In the genomic region with DNA sequence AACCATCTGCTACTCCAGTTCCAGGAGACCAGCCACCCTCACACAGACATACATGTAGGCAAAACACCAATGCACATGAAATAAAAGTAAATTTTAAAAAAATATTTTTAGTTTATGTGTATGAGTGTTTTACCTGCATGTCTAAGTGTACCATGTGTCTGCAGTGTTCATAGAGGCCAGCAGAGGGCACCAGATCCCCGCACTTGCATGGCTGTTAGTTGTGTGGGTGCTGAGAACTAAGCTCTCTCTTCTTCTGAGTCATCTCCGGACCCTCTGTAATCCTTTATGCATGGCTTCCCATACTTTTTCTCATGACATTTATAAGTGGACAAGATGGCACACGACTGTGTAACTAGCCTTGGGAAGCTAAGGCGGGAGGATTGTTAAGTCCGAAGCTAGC, we compare ENCODE assay signal across 16 mouse cellular contexts.
DNase-seq lines count a peak whose midpoint lies in the region; ATAC-seq and TF ChIP-seq lines count a peak whose summit lies in the region.
"Had no signal": no experiment of that assay in that cellular context is flagged by ENCODE, and none has a peak within 500 bp of the region (broad histone marks: within the 10 kb centered on the region; RNA-seq: fewer than 3 reads in every experiment).

No protein-coding gene starts in this region.

- H3K4me3 ChIP-seq in liver, embryonic 14.5 days (ENCODE audit: insufficient read depth in 1 of 2, low read depth in 2 of 2, low read length in 2 of 2): no peak overlapping the region
- H3K4me3 ChIP-seq in liver, embryonic 11.5 days (ENCODE audit: low read depth, low read length): no peak overlapping the region
- no peak overlapping the region for H3K4me3 ChIP-seq in ES-Bruce4 (ENCODE audit: low read depth, low read length)
- no peak overlapping the region for H3K4me3 ChIP-seq in neural tube, embryonic 15.5 days (replicated peaks)
- H3K4me3 ChIP-seq: embryonic facial prominence, embryonic 10.5 days; heart, embryonic 12.5 days; liver, embryonic 13.5 days; megakaryocyte, embryonic 14.5 days; myocyte had no signal

- H3K27me3 ChIP-seq in liver, embryonic 14.5 days (ENCODE audit: control insufficient read depth, insufficient read depth, low read length): no peaks in the 10 kb centered on the region
- H3K27me3 ChIP-seq in liver, embryonic 11.5 days (replicated peaks; ENCODE audit: control insufficient read depth, insufficient read depth, low read length): 0 out of 2 replicates have a peak, but pooled peaks cover 3% of the 10 kb centered on the region
- no peaks in the 10 kb centered on the region for H3K27me3 ChIP-seq in ES-Bruce4 (ENCODE audit: control insufficient read depth, insufficient read depth, low read length, poor library complexity, severe bottlenecking)
- H3K27me3 ChIP-seq in neural tube, embryonic 15.5 days (replicated peaks): no peaks in the 10 kb centered on the region; the same call in 1 of the 2 replicates

- H3K36me3 ChIP-seq in liver, embryonic 14.5 days (replicated peaks; ENCODE audit: control insufficient read depth, insufficient read depth, low read depth): no peaks in the 10 kb centered on the region
- no peaks in the 10 kb centered on the region for H3K36me3 ChIP-seq in liver, embryonic 11.5 days (ENCODE audit: control insufficient read depth, insufficient read depth, low read length)
- no peaks in the 10 kb centered on the region for H3K36me3 ChIP-seq in ES-Bruce4 (ENCODE audit: control insufficient read depth, insufficient read depth, low read length, poor library complexity, severe bottlenecking)
- no peaks in the 10 kb centered on the region for H3K36me3 ChIP-seq in neural tube, embryonic 15.5 days
- H3K36me3 ChIP-seq: embryonic facial prominence, embryonic 10.5 days; heart, embryonic 12.5 days; liver, embryonic 13.5 days had no signal

- H3K9me3 ChIP-seq in liver, embryonic 14.5 days (ENCODE audit: control insufficient read depth, low read length): peaks cover 2% of the 10 kb centered on the region; the same call in 1 of the 2 replicates
- peaks cover 4% of the 10 kb centered on the region for H3K9me3 ChIP-seq in liver, embryonic 11.5 days (ENCODE audit: control insufficient read depth, low read length)
- H3K9me3 ChIP-seq in ES-Bruce4 (replicated peaks; ENCODE audit: control insufficient read depth, insufficient read depth, low read length, poor library complexity, severe bottlenecking): no peaks in the 10 kb centered on the region
- H3K9me3 ChIP-seq in neural tube, embryonic 15.5 days (replicated peaks): no peaks in the 10 kb centered on the region

- DNase-seq in liver, embryonic 14.5 days (ENCODE audit: low read depth in 3 of 3, low spot score in 3 of 3): no peak
- DNase-seq in liver, embryonic 11.5 days (ENCODE audit: low spot score): no peak
- DNase-seq in B cell, adult 2 months: peak; percentile 20 to 24
- peak; percentile 25 for DNase-seq in induced T-regulatory cell, adult 2 months (ENCODE audit: low read depth)
- DNase-seq: adrenal gland, postnatal 25 days; cerebellum, adult 2 months; gastrocnemius, postnatal 10 days; kidney, postnatal 14 days; liver, embryonic 13.5 days had no signal

- no peak for TF ChIP-seq POLR2A in ES-Bruce4 (IDR thresholded peaks at IDR 0.05; ENCODE audit: insufficient read depth, low read length)

- TF ChIP-seq CTCF in liver, embryonic 14.5 days (IDR thresholded peaks at IDR 0.05; ENCODE audit: low read depth): peak; percentile 66
- TF ChIP-seq CTCF in ES-Bruce4 (IDR thresholded peaks at IDR 0.05; ENCODE audit: low read depth, low read length): peak; percentile 72

- H3K4me2 ChIP-seq in liver, embryonic 14.5 days (ENCODE audit: low read depth): no peak overlapping the region
- H3K4me2 ChIP-seq in liver, embryonic 11.5 days: no peak overlapping the region
- H3K4me2 ChIP-seq in neural tube, embryonic 15.5 days: no peak overlapping the region
- H3K4me2 ChIP-seq: heart, embryonic 12.5 days; liver, embryonic 13.5 days had no signal

- 74% methylated on average over 5 of the region's 5 CpGs for WGBS in liver, embryonic 14.5 days (ENCODE audit: insufficient replicate concordance)
- whole genome bisulfite sequencing in liver, embryonic 11.5 days: 76% methylated on average over 5 of the region's 5 CpGs
- 92% methylated on average over 5 of the region's 5 CpGs for WGBS in neural tube, embryonic 15.5 days

- no peak for TF ChIP-seq EP300 in liver, embryonic 14.5 days (IDR thresholded peaks at IDR 0.05; ENCODE audit: low read depth)
- TF ChIP-seq EP300 in ES-Bruce4 (IDR thresholded peaks at IDR 0.05; ENCODE audit: insufficient read depth, low read depth, low read length): no peak

- H3K4me1 ChIP-seq in liver, embryonic 14.5 days (replicated peaks; ENCODE audit: control insufficient read depth in 2 of 2, insufficient read depth in 2 of 2, low read length in 1 of 2): no peaks in the 10 kb centered on the region
- H3K4me1 ChIP-seq in liver, embryonic 11.5 days (replicated peaks; ENCODE audit: control insufficient read depth, insufficient read depth, low read length): no peaks in the 10 kb centered on the region
- peaks cover 6% of the 10 kb centered on the region for H3K4me1 ChIP-seq in ES-Bruce4 (ENCODE audit: control insufficient read depth, insufficient read depth, low read length)
- no peaks in the 10 kb centered on the region for H3K4me1 ChIP-seq in neural tube, embryonic 15.5 days
- H3K4me1 ChIP-seq: liver, embryonic 13.5 days had no signal

- ATAC-seq in liver, embryonic 14.5 days (ENCODE audit: insufficient read depth): no peak
- no peak for ATAC-seq in liver, embryonic 11.5 days (replicated peaks; ENCODE audit: low FRiP score)
- no peak for ATAC-seq in monocyte, adult 5-6 weeks (replicated peaks; ENCODE audit: insufficient number of reproducible peaks, low FRiP score, low TSS enrichment, poor library complexity, severe bottlenecking)
- ATAC-seq in neural tube, embryonic 15.5 days (ENCODE audit: low FRiP score): no peak

- H3K27ac ChIP-seq in liver, embryonic 14.5 days: no peak overlapping the region
- no peak overlapping the region for H3K27ac ChIP-seq in liver, embryonic 11.5 days (ENCODE audit: low read depth, low read length)
- no peak overlapping the region; the same call in 1 of the 2 replicates for H3K27ac ChIP-seq in ES-Bruce4 (ENCODE audit: insufficient read depth, low read length)
- no peak overlapping the region for H3K27ac ChIP-seq in neural tube, embryonic 15.5 days (replicated peaks)
- H3K27ac ChIP-seq: embryonic facial prominence, embryonic 10.5 days; liver, embryonic 13.5 days had no signal

- no peak overlapping the region for H3K9ac ChIP-seq in liver, embryonic 14.5 days (replicated peaks)
- no peak overlapping the region for H3K9ac ChIP-seq in liver, embryonic 11.5 days (ENCODE audit: low read depth, low read length)
- H3K9ac ChIP-seq in ES-Bruce4 (ENCODE audit: low read depth, poor library complexity, severe bottlenecking): no peak overlapping the region
- H3K9ac ChIP-seq in neural tube, embryonic 15.5 days (replicated peaks): no peak overlapping the region
- H3K9ac ChIP-seq: heart, embryonic 12.5 days; liver, embryonic 13.5 days had no signal

Comparison
In these comparisons a context has a peak if more than half of its experiments do, and no peak if none do; other contexts are left out.
1. DNase-seq: peak in B cell, adult 2 months (2 of 2) and induced T-regulatory cell, adult 2 months (single experiment); none in liver, embryonic 14.5 days (0 of 3) and liver, embryonic 11.5 days (single experiment).